Mouse (Mus musculus): ENCODE results near the gene Ttc5.
A peak's percentile ranks its signal among the peaks of the same experiment; 100 is the strongest.
"Not testable (repeated sequence)": the region's sequence is repeated elsewhere in the genome, so short reads cannot be mapped to it uniquely, and the experiment has no call there.

The Ttc5 gene

GRCm38 (mm10) chr14:50771342-50771741 lies 14.0 kb downstream of the Ttc5 start:
- peak; percentile 15 for DNase-seq (ENCODE audit: low spot score)

- no peak for DNase-seq (ENCODE audit: low spot score)
Measured at GRCm38 (mm10) chr14:50765736-50766135, 19.6 kb downstream of the Ttc5 start.

GRCm38 (mm10) chr14:50758416-50759085 lies 26.8 kb downstream of the Ttc5 start:
- DNase-seq (ENCODE audit: low spot score): no peak

- no peak for DNase-seq (ENCODE audit: low spot score)
Measured at GRCm38 (mm10) chr14:50744994-50745393, 40.3 kb downstream of the Ttc5 start, which contains the start of gene Olfr749. Olfr749 (minus strand) TSS chr14:50745094.

- no peak for DNase-seq (ENCODE audit: low spot score)
Measured at GRCm38 (mm10) chr14:50741584-50741983, 43.7 kb downstream of the Ttc5 start.

- no peak for DNase-seq (ENCODE audit: low spot score)
Measured at GRCm38 (mm10) chr14:50740334-50740733, 45.0 kb downstream of the Ttc5 start.

- DNase-seq (ENCODE audit: low spot score): not testable (repeated sequence)
Measured at GRCm38 (mm10) chr14:50722371-50722770, 62.9 kb downstream of the Ttc5 start.

- DNase-seq (ENCODE audit: low spot score): not testable (repeated sequence)
Measured at GRCm38 (mm10) chr14:50719875-50720274, 65.4 kb downstream of the Ttc5 start.

Data from retina, embryonic 14.5 days (tissue).